Mouse (Mus musculus): ENCODE data around the gene Numa1. TPM values are rescaled to one million over a fixed set of nuclear protein-coding genes. Genes with fewer than 3 reads are reported as not detected.
"Not testable (repeated sequence)": the region's sequence is repeated elsewhere in the genome, so short reads cannot be mapped to it uniquely, and the experiment has no call there.

The Numa1 gene
- 100 to 1,000 TPM; 115 to 123 TPM for total RNA-seq (2021)
- long read RNA-seq, experiment 1, transcript Numa1-202 (13 exons, 2,934 nt), result major isoform, 19 of 41 reads
- long read RNA-seq, experiment 1, partial matches to known transcripts, result 12 of 41 reads
- long read RNA-seq, experiment 1, other reads (novel, unspliced or antisense), result 10 of 41 reads
- long read RNA-seq, experiment 2, transcript Numa1-202 (13 exons, 2,934 nt), result major isoform, 25 of 58 reads
- long read RNA-seq, experiment 2, partial matches to known transcripts, result 13 of 58 reads
- long read RNA-seq, experiment 2, other reads (novel, unspliced or antisense), result 20 of 58 reads

- DNase-seq (ENCODE audit: low spot score in 2 of 2), result peak; percentile 87 to 95
These were observed at the start of gene Numa1, which contains the start of gene Lrrc51 for GRCm38 (mm10) chr7:101933751-101934240. Gene Numa1 (plus strand): TSS chr7:101934111. Gene Lrrc51 (minus strand): TSS chr7:101933895.

- no peak for DNase-seq (ENCODE audit: low spot score in 2 of 2)
These were observed 49.8 kb upstream of the Numa1 start for GRCm38 (mm10) chr7:101884160-101884559.

- DNase-seq (ENCODE audit: low spot score in 2 of 2), result no peak
These were observed 47.6 kb upstream of the Numa1 start for GRCm38 (mm10) chr7:101886274-101886673.

- no peak for DNase-seq (ENCODE audit: low spot score in 2 of 2)
These were observed 45.5 kb upstream of the Numa1 start for GRCm38 (mm10) chr7:101888460-101888859.

- no peak for DNase-seq (ENCODE audit: low spot score in 2 of 2)
These were observed 38.2 kb upstream of the Numa1 start for GRCm38 (mm10) chr7:101895695-101896094.

GRCm38 (mm10) chr7:101896104-101897066 lies 37.5 kb upstream of the Numa1 start:
- peak; percentile 85 to 96 for DNase-seq (ENCODE audit: low spot score in 2 of 2)

- DNase-seq (ENCODE audit: low spot score in 2 of 2), result no peak
These were observed 33.4 kb upstream of the Numa1 start for GRCm38 (mm10) chr7:101900331-101901097.

GRCm38 (mm10) chr7:101901969-101902368 lies 31.9 kb upstream of the Numa1 start:
- no peak for DNase-seq (ENCODE audit: low spot score in 2 of 2)

GRCm38 (mm10) chr7:101902846-101903245 lies 31.1 kb upstream of the Numa1 start:
- no peak for DNase-seq (ENCODE audit: low spot score in 2 of 2)

- DNase-seq (ENCODE audit: low spot score in 2 of 2), result peak; percentile 97 to 100
These were observed 28.2 kb upstream of the Numa1 start, which contains the start of gene Lamtor1 for GRCm38 (mm10) chr7:101905561-101906286. Gene Lamtor1 (plus strand): TSS chr7:101905904.

GRCm38 (mm10) chr7:101906287-101906681 lies 27.6 kb upstream of the Numa1 start, which contains the start of gene Tomt:
Gene Tomt (minus strand): TSS chr7:101906359.
- no peak for DNase-seq (ENCODE audit: low spot score in 2 of 2)

GRCm38 (mm10) chr7:101906696-101907095 lies 27.2 kb upstream of the Numa1 start:
- no peak for DNase-seq (ENCODE audit: low spot score in 2 of 2)

- DNase-seq (ENCODE audit: low spot score in 2 of 2), result no peak
These were observed 25.5 kb upstream of the Numa1 start for GRCm38 (mm10) chr7:101908367-101908766.

GRCm38 (mm10) chr7:101910138-101910537 lies 23.8 kb upstream of the Numa1 start:
- no peak for DNase-seq (ENCODE audit: low spot score in 2 of 2)

GRCm38 (mm10) chr7:101911982-101912381 lies 21.9 kb upstream of the Numa1 start:
- no peak for DNase-seq (ENCODE audit: low spot score in 2 of 2)

- DNase-seq (ENCODE audit: low spot score in 2 of 2), result peak in 1 of 2 experiments; percentile 59
These were observed 15.8 kb upstream of the Numa1 start for GRCm38 (mm10) chr7:101918071-101918470.

- DNase-seq (ENCODE audit: low spot score in 2 of 2), result not testable (repeated sequence)
These were observed 8.0 kb upstream of the Numa1 start for GRCm38 (mm10) chr7:101925892-101926291.

GRCm38 (mm10) chr7:101928093-101928492 lies 5.8 kb upstream of the Numa1 start:
- DNase-seq (ENCODE audit: low spot score in 2 of 2), result no peak

- DNase-seq (ENCODE audit: low spot score in 2 of 2), result no peak
These were observed 1.4 kb upstream of the Numa1 start for GRCm38 (mm10) chr7:101932551-101932950.

- DNase-seq (ENCODE audit: low spot score in 2 of 2), result no peak
These were observed 611 bp upstream of the Numa1 start for GRCm38 (mm10) chr7:101933300-101933699.
